Mouse (Mus musculus): Measurements from ENCODE around the gene Thra. TPM values are rescaled to one million over a fixed set of nuclear protein-coding genes. Genes with fewer than 3 reads are reported as not detected.

Gene Thra
- polyA plus RNA-seq (2014; fragmentation: Illumina TruSeq; extraction: RNeasy Lipid Tissue Mini Kit (QIAGEN cat#74804); ENCODE audit: insufficient read depth, low read depth, low replicate concordance): 71.3 TPM

GRCm38 (mm10) chr11:98740393-98741050 lies at the start of gene Thra:
TSS of gene Thra (plus strand) at chr11:98740638.

GRCm38 (mm10) chr11:98701213-98701670 lies 39.2 kb upstream of the Thra start, which contains the start of gene Csf3:
TSS of gene Csf3 (plus strand) at chr11:98701263.

GRCm38 (mm10) chr11:98729119-98729588 lies 11.3 kb upstream of the Thra start, which contains the start of gene Med24:
TSS of gene Med24 (minus strand) at chr11:98729435.

GRCm38 (mm10) chr11:98774582-98775347 lies 34.3 kb downstream of the Thra start, which contains the start of gene Nr1d1:
TSS of gene Nr1d1 (minus strand) at chr11:98775333.

GRCm38 (mm10) chr11:98795015-98795713 lies 54.7 kb downstream of the Thra start, which contains the start of gene Msl1:
TSS of gene Msl1 (plus strand) at chr11:98795516.

GRCm38 (mm10) chr11:98804605-98805004 lies 64.2 kb downstream of the Thra start, which contains the start of gene Casc3:
TSS of gene Casc3 (plus strand) at chr11:98804905.

Other genes starting within 250 kb of the Thra start
- gene Ikzf3, start 194.6 kb upstream of the Thra start, polyA plus RNA-seq (2014; fragmentation: Illumina TruSeq; extraction: RNeasy Lipid Tissue Mini Kit (QIAGEN cat#74804); ENCODE audit: insufficient read depth, low read depth, low replicate concordance): 3.4 TPM
- gene Zpbp2, start 189.5 kb upstream of the Thra start, polyA plus RNA-seq (2014; fragmentation: Illumina TruSeq; extraction: RNeasy Lipid Tissue Mini Kit (QIAGEN cat#74804); ENCODE audit: insufficient read depth, low read depth, low replicate concordance): 0.31 TPM
- 36.1 TPM for gene Ormdl3, start 153.3 kb upstream of the Thra start, polyA plus RNA-seq (2014; fragmentation: Illumina TruSeq; extraction: RNeasy Lipid Tissue Mini Kit (QIAGEN cat#74804); ENCODE audit: insufficient read depth, low read depth, low replicate concordance)
- gene Lrrc3c, start 142.3 kb upstream of the Thra start, polyA plus RNA-seq (2014; fragmentation: Illumina TruSeq; extraction: RNeasy Lipid Tissue Mini Kit (QIAGEN cat#74804); ENCODE audit: insufficient read depth, low read depth, low replicate concordance): not detected
- gene Gm12355, start 115.0 kb upstream of the Thra start, polyA plus RNA-seq (2014; fragmentation: Illumina TruSeq; extraction: RNeasy Lipid Tissue Mini Kit (QIAGEN cat#74804); ENCODE audit: insufficient read depth, low read depth, low replicate concordance): 0.33 TPM
- not detected for gene Gsdma3, start 114.3 kb upstream of the Thra start, polyA plus RNA-seq (2014; fragmentation: Illumina TruSeq; extraction: RNeasy Lipid Tissue Mini Kit (QIAGEN cat#74804); ENCODE audit: insufficient read depth, low read depth, low replicate concordance)
- not detected for gene Gsdma2, start 93.9 kb upstream of the Thra start, polyA plus RNA-seq (2014; fragmentation: Illumina TruSeq; extraction: RNeasy Lipid Tissue Mini Kit (QIAGEN cat#74804); ENCODE audit: insufficient read depth, low read depth, low replicate concordance)
- gene Gsdma, start 76.3 kb upstream of the Thra start, polyA plus RNA-seq (2014; fragmentation: Illumina TruSeq; extraction: RNeasy Lipid Tissue Mini Kit (QIAGEN cat#74804); ENCODE audit: insufficient read depth, low read depth, low replicate concordance): not detected
- 58.6 TPM for gene Psmd3, start 58.1 kb upstream of the Thra start, polyA plus RNA-seq (2014; fragmentation: Illumina TruSeq; extraction: RNeasy Lipid Tissue Mini Kit (QIAGEN cat#74804); ENCODE audit: insufficient read depth, low read depth, low replicate concordance)
- gene Csf3, start 39.4 kb upstream of the Thra start, polyA plus RNA-seq (2014; fragmentation: Illumina TruSeq; extraction: RNeasy Lipid Tissue Mini Kit (QIAGEN cat#74804); ENCODE audit: insufficient read depth, low read depth, low replicate concordance): not detected
- 13.2 TPM for gene Med24, start 11.2 kb upstream of the Thra start, polyA plus RNA-seq (2014; fragmentation: Illumina TruSeq; extraction: RNeasy Lipid Tissue Mini Kit (QIAGEN cat#74804); ENCODE audit: insufficient read depth, low read depth, low replicate concordance)
- 15.6 TPM for gene Nr1d1, start 34.7 kb downstream of the Thra start, polyA plus RNA-seq (2014; fragmentation: Illumina TruSeq; extraction: RNeasy Lipid Tissue Mini Kit (QIAGEN cat#74804); ENCODE audit: insufficient read depth, low read depth, low replicate concordance)
- gene Msl1, start 54.9 kb downstream of the Thra start, polyA plus RNA-seq (2014; fragmentation: Illumina TruSeq; extraction: RNeasy Lipid Tissue Mini Kit (QIAGEN cat#74804); ENCODE audit: insufficient read depth, low read depth, low replicate concordance): 40.5 TPM
- gene Casc3, start 64.3 kb downstream of the Thra start, polyA plus RNA-seq (2014; fragmentation: Illumina TruSeq; extraction: RNeasy Lipid Tissue Mini Kit (QIAGEN cat#74804); ENCODE audit: insufficient read depth, low read depth, low replicate concordance): 20.7 TPM
- gene Rapgefl1, start 96.1 kb downstream of the Thra start, polyA plus RNA-seq (2014; fragmentation: Illumina TruSeq; extraction: RNeasy Lipid Tissue Mini Kit (QIAGEN cat#74804); ENCODE audit: insufficient read depth, low read depth, low replicate concordance): 1.1 TPM
- 5.1 TPM for gene Wipf2, start 123.0 kb downstream of the Thra start, polyA plus RNA-seq (2014; fragmentation: Illumina TruSeq; extraction: RNeasy Lipid Tissue Mini Kit (QIAGEN cat#74804); ENCODE audit: insufficient read depth, low read depth, low replicate concordance)
- gene Cdc6, start 167.2 kb downstream of the Thra start, polyA plus RNA-seq (2014; fragmentation: Illumina TruSeq; extraction: RNeasy Lipid Tissue Mini Kit (QIAGEN cat#74804); ENCODE audit: insufficient read depth, low read depth, low replicate concordance): 0.92 TPM
- gene Rara, start 187.2 kb downstream of the Thra start, polyA plus RNA-seq (2014; fragmentation: Illumina TruSeq; extraction: RNeasy Lipid Tissue Mini Kit (QIAGEN cat#74804); ENCODE audit: insufficient read depth, low read depth, low replicate concordance): 18.0 TPM
- not detected for gene Gjd3, start 242.4 kb downstream of the Thra start, polyA plus RNA-seq (2014; fragmentation: Illumina TruSeq; extraction: RNeasy Lipid Tissue Mini Kit (QIAGEN cat#74804); ENCODE audit: insufficient read depth, low read depth, low replicate concordance)

Measured in lung, adult 10 weeks (tissue).